Mouse (Mus musculus) ES-E14 (cell line): Measurements from ENCODE around the gene Slc39a9.

Source experiments
- CHD2 ChIP-seq: IDR thresholded peaks from 2 replicates; pipeline ENCODE4 v1.6.1; 2014; ENCODE audit warnings: mild to moderate bottlenecking, low read depth, low read length, inconsistent platforms
- MAFK ChIP-seq: IDR thresholded peaks from 2 replicates; pipeline ENCODE4 v1.6.1; 2014; ENCODE audit warnings: mild to moderate bottlenecking, low read depth, low read length, inconsistent platforms; ENCODE audit not compliant: insufficient read depth
- ZNF384 ChIP-seq: IDR thresholded peaks from 2 replicates; pipeline ENCODE4 v1.6.1; 2012; ENCODE audit warnings: low read depth, low read length, inconsistent platforms

- no peak for TF ChIP-seq ZNF384
- TF ChIP-seq CHD2: no peak
- no peak for TF ChIP-seq MAFK
These were observed 75.5 kb downstream of the Slc39a9 start for GRCm38 (mm10) chr12:80719141-80719540.
